Mouse (Mus musculus) thymus, adult 2 months (tissue): ENCODE measurements around the gene Ubp1.

Source experiments
- CTCF ChIP-seq: fragments of 200-500 bp; IDR thresholded peaks from 2 replicates; pipeline ENCODE4 v1.5.1; 2012; ENCODE audit warnings: mild to moderate bottlenecking, control low read depth, low read length, moderate library complexity, borderline replicate concordance; ENCODE audit not compliant: control insufficient read depth, poor library complexity, insufficient read depth; ENCODE audit errors: extremely low read depth
- POLR2A ChIP-seq: fragments of 200-500 bp; IDR thresholded peaks from 2 replicates; pipeline ENCODE4 v1.6.1; 2012; ENCODE audit warnings: mild to moderate bottlenecking, low read length, control low read depth, moderate library complexity; ENCODE audit not compliant: control insufficient read depth, poor library complexity, insufficient read depth; ENCODE audit errors: extremely low read depth

- TF ChIP-seq CTCF (no peak), POLR2A (no peak)
These were observed 91.4 kb downstream of the Ubp1 start for GRCm38 (mm10) chr9:114022141-114022540.
